Mouse (Mus musculus): ENCODE results near the gene Gm49398. TPM values are rescaled to one million over a fixed set of nuclear protein-coding genes. Genes with fewer than 3 reads are reported as not detected.

Gm49398 gene
- polyA plus RNA-seq (2012; ENCODE audit: insufficient read depth, insufficient read length, low replicate concordance, missing spikeins), result not detected in 2 replicates

DNA sequence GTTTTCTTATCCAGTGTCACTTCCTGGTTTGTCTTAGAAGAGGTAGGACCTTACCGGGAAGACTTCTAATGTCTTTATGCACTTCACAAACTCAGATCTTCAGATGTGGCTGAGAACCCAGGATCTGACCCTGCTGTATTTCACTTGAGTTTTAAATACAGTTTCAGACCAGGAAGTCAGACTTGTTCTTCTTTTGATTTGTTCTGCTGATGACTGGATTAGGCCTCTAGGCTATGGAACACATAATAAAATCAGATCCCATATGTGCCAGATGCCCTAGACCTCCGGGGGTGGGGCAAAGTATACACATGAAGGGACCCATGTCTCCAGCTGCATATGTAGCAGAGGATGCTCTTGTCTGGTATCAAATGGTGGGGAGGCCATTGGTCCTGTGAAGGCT lies at the start of gene Gm49398:
Gene Gm49398, minus strand, starts transcription at position 101 of the 400 bp plus-strand sequence.
- 79% methylated on average over 2 of the region's 2 CpGs for WGBS
- Histone ChIP-seq H3K4me3 (ENCODE audit: insufficient read depth, low read depth, low read length) (no peak within 1 kb of the TSS), H3K27ac (ENCODE audit: insufficient read depth, low read depth, low read length) (no peak within 1 kb of the TSS), H3K4me1 (ENCODE audit: control insufficient read depth, insufficient read depth, low read length) (no peaks in the 10 kb centered on the region)
- no peak for TF ChIP-seq CTCF (IDR thresholded peaks at IDR 0.05; ENCODE audit: insufficient read depth, low read depth, low read length)
- TF ChIP-seq POLR2A (IDR thresholded peaks at IDR 0.05; ENCODE audit: insufficient read depth, low read depth, low read length), result no peak

DNA sequence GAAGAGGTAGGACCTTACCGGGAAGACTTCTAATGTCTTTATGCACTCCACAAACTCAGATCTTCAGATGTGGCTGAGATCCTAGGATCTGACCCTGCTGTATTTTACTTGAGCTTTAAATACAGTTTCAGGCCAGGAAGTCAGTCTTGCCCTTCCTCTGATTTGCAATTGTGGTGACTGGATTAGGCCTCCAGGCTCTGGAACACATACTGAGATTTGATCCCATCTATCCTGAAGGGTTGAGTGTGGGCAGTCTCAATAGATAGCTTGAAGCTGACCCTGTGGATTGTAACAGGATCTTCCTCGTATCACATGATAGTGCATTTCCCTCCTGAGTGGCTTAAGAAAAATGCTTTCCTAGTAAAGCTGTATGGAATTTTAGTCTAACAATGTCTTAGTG lies 33.4 kb downstream of the Gm49398 start, which contains the start of gene Cts8:
Gene Cts8, minus strand, starts transcription at position 101 of the 400 bp plus-strand sequence.
- no peak for TF ChIP-seq CTCF (IDR thresholded peaks at IDR 0.05; ENCODE audit: insufficient read depth, low read depth, low read length)
- TF ChIP-seq POLR2A (IDR thresholded peaks at IDR 0.05; ENCODE audit: insufficient read depth, low read depth, low read length), result no peak
- 90% methylated on average over 2 of the region's 2 CpGs for WGBS

DNA sequence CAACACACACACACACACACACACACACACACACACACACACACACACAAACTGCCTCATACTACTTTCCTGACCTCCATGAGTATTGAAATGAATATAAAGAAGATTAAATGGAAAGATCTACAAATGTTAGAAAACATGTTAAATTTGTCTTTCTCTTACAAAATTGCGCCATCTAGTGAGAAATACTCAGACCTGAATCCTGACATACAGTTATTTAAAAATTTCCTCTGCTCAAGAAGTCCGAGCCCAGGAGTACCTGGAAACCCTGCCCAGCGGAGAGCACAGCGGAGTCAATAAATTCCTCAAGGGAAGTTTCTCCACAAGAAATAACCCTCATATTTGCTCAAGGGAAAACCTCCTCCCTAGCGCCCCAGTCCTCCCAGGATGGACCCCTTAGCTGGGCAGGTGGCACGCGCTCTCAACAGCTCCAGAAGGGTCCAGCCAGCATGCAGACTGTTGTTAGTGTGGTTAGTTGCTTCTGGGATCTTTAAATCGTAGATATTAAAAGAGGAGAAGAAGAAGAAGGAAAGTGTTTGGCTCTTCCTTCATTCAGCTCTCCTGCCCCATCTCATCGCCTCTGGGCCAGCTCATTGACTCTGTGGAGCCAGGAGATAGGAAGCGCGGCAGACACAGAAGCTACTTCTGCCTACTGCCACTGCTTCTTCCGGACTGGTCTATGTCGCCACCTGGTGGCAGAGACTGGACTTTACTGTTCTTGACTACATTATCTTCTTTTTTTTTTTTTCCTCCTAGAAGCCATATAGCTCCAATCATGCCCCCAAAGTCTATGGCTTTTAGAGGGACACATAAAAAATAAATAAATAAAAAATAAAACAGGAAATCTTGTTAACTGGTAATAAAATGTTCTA lies 47.3 kb downstream of the Gm49398 start:
- no peaks in the 10 kb centered on the region for H3K4me1 ChIP-seq (ENCODE audit: control insufficient read depth, insufficient read depth, low read length)
- no peak overlapping the region for H3K27ac ChIP-seq (ENCODE audit: insufficient read depth, low read depth, low read length)
- 61% methylated on average over 13 of the region's 13 CpGs for WGBS
- TF ChIP-seq CTCF (IDR thresholded peaks at IDR 0.05; ENCODE audit: insufficient read depth, low read depth, low read length) (no peak), POLR2A (IDR thresholded peaks at IDR 0.05; ENCODE audit: insufficient read depth, low read depth, low read length) (no peak)
- H3K4me3 ChIP-seq (ENCODE audit: insufficient read depth, low read depth, low read length), result no peak overlapping the region

More for the DNA sequence above, 33.4 kb downstream of the Gm49398 start, which contains the start of gene Cts8:
- H3K4me3 ChIP-seq (ENCODE audit: insufficient read depth, low read depth, low read length), result no peak within 1 kb of the TSS
- no peak within 1 kb of the TSS for H3K27ac ChIP-seq (ENCODE audit: insufficient read depth, low read depth, low read length)
- no peaks in the 10 kb centered on the region for H3K4me1 ChIP-seq (ENCODE audit: control insufficient read depth, insufficient read depth, low read length)

DNA sequence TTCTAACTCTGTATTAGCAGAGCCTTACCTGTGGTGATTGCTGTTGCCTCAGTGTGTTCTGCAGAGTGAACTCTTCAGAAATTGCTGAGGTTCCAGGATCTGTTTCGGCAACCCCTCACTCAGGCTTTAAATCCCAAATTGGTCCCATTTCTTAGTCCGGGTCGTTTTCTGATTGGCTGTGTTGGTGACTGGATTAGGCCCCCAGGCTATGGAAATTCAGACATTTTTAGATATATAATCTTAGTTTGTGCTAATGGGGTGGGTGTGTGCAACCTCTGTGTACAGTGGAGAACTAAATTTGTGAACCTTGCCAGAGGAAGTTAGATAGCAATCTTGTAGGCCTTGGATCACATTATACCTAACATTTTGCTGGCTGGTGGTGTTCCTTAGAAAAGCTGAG lies 85.3 kb downstream of the Gm49398 start, which contains the start of gene Cts6:
Gene Cts6, minus strand, starts transcription at position 101 of the 400 bp plus-strand sequence.
- 93% methylated on average over 3 of the region's 3 CpGs for WGBS
- TF ChIP-seq CTCF (IDR thresholded peaks at IDR 0.05; ENCODE audit: insufficient read depth, low read depth, low read length), result no peak
- TF ChIP-seq POLR2A (IDR thresholded peaks at IDR 0.05; ENCODE audit: insufficient read depth, low read depth, low read length), result no peak
- Histone ChIP-seq H3K27ac (ENCODE audit: insufficient read depth, low read depth, low read length) (no peak within 1 kb of the TSS), H3K4me1 (ENCODE audit: control insufficient read depth, insufficient read depth, low read length) (no peaks in the 10 kb centered on the region), H3K4me3 (ENCODE audit: insufficient read depth, low read depth, low read length) (no peak within 1 kb of the TSS)

Other genes with a start within 250 kb of the Gm49398 start
- gene Ctsq, start 248.2 kb downstream of the Gm49398 start, polyA plus RNA-seq (2012; ENCODE audit: insufficient read depth, insufficient read length, low replicate concordance, missing spikeins), result not detected in 2 replicates
- not detected in 2 replicates for gene Ctsr, start 124.6 kb downstream of the Gm49398 start, polyA plus RNA-seq (2012; ENCODE audit: insufficient read depth, insufficient read length, low replicate concordance, missing spikeins)
- not detected in 2 replicates for gene Cts6, start 85.4 kb downstream of the Gm49398 start, polyA plus RNA-seq (2012; ENCODE audit: insufficient read depth, insufficient read length, low replicate concordance, missing spikeins)
- not detected in 2 replicates for gene Cts8, start 33.5 kb downstream of the Gm49398 start, polyA plus RNA-seq (2012; ENCODE audit: insufficient read depth, insufficient read length, low replicate concordance, missing spikeins)
- not detected in 2 replicates for gene Cts7, start 69.4 kb upstream of the Gm49398 start, polyA plus RNA-seq (2012; ENCODE audit: insufficient read depth, insufficient read length, low replicate concordance, missing spikeins)